Mouse (Mus musculus) heart, adult 2 months (tissue): ENCODE measurements at regions not wholly inside any gene's neighbourhood (a gene's known extent, or its start where the extent isn't known, plus 50 kb on each side); places are given as distances from the start of the nearest gene placed in this dataset.

ENCODE experiments used
- DNase-seq, 2 experiments: peaks; one replicate each; pipeline ENCODE4 v3.0.0; 2021
- H3K27ac ChIP-seq: fragments of 200-600 bp; 2 replicates; pipeline ENCODE4 v1.8.1; 2022
- H3K27me3 ChIP-seq: fragments of 200-500 bp; 2 replicates; pipeline ENCODE4 v1.6.1; 2012; ENCODE audit warnings: mild to moderate bottlenecking, low read length, inconsistent platforms, mixed read lengths; ENCODE audit not compliant: control insufficient read depth, insufficient read depth
- H3K36me3 ChIP-seq: fragments of 200-500 bp; 2 replicates; pipeline ENCODE4 v1.6.1; 2012; ENCODE audit warnings: low read length, inconsistent platforms; ENCODE audit not compliant: control insufficient read depth, insufficient read depth
- H3K4me1 ChIP-seq: fragments of 200-500 bp; 2 replicates; pipeline ENCODE4 v1.6.1; 2011; ENCODE audit warnings: low read length; ENCODE audit not compliant: control insufficient read depth, insufficient read depth
- H3K4me3 ChIP-seq: fragments of 200-600 bp; 2 replicates; pipeline ENCODE4 v1.8.1; 2022
- H3K79me2 ChIP-seq: fragments of 200-500 bp; replicated peaks from 2 replicates; pipeline ENCODE4 v1.6.1; 2012; ENCODE audit warnings: mild to moderate bottlenecking, inconsistent platforms, low read length, moderate library complexity, mixed read lengths; ENCODE audit not compliant: control insufficient read depth, insufficient read depth
- H3K9ac ChIP-seq: fragments of 200-500 bp; 2 replicates; pipeline ENCODE4 v1.6.1; 2012; ENCODE audit warnings: low read depth, mild to moderate bottlenecking, control low read depth, inconsistent platforms, low read length, mixed read lengths
- CTCF ChIP-seq: fragments of 200-600 bp; IDR thresholded peaks from 2 replicates; pipeline ENCODE4 v1.8.1; 2022; ENCODE audit warnings: antibody characterized with exemption, mild to moderate bottlenecking, moderate library complexity
- EP300 ChIP-seq: fragments of 200-500 bp; IDR thresholded peaks from 2 replicates; pipeline ENCODE4 v1.6.1; 2011; ENCODE audit warnings: low read depth, low read length, control low read depth; ENCODE audit not compliant: insufficient read depth
- POLR2A ChIP-seq: fragments of 200-500 bp; IDR thresholded peaks from 2 replicates; pipeline ENCODE4 v1.6.1; 2011; ENCODE audit warnings: mild to moderate bottlenecking, low read depth, low read length, control low read depth; ENCODE audit not compliant: insufficient read depth
- WGBS: fragments of 180-500 bp; shearing (Covaris S2); methylation state at CpG from one replicate; pipeline ENCODE4 v1.1.7; 2018; 5-methylcytosine and 5-hydroxymethylcytosine counted together
- intact Hi-C: fragments of 180-260 bp; cut with DNase I; formaldehyde crosslinking; loops from one replicate; pipeline ENCODE4 v1.15.1; 2025

DNA sequence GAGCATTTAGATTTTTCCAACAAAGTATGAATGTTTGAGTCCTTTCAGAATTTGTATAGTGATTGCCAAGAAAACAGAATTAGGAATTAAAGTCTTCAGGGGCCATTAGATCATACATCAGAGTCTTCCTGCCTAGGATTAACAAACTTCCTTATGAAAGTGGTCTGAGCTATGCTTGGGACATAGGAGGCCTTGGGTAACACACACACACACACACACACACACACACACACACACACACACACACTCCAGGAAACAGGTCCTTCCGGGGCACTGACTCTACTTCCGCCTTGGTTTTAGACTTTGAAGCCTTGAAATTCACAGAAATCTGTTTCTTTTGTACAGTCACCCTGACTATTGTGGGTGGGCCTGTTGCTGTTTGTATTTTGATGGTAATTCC, 80.0 kb upstream of the Ddhd1 start:
- TF ChIP-seq POLR2A = no peak
- no peak for TF ChIP-seq CTCF
- TF ChIP-seq EP300 = no peak
- WGBS = 51% methylated on average over 2 of the region's 2 CpGs
- Histone ChIP-seq H3K27ac (no peak overlapping the region), H3K79me2 (no peaks in the 10 kb centered on the region), H3K9ac (no peak overlapping the region), H3K4me3 (no peak overlapping the region), H3K4me1 (no peaks in the 10 kb centered on the region; the same call in 1 of the 2 replicates), H3K27me3 (no peaks in the 10 kb centered on the region), H3K36me3 (no peaks in the 10 kb centered on the region)
- DNase-seq = no peak
- intact Hi-C loops = no loop called here

DNA sequence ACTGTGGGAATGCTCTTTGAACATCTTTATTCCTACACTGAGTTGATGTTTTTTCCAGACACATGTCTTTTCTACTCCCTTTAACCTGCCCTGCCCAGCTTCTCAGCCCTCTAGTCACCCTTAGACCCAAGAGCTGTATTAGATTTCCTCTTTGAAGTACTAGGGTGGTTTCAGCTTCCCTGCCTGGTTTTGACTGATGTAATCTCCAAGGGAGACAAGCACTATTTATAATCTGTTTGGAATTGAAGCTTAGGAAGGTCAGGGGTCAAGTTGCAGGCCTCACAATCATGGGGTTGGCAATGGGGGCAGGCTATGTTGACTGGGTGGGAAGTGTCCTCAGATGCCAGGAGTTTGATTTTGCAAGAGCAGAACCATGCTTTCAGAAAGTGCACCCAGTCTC, 81.7 kb upstream of the Ddhd1 start:
- H3K27me3 ChIP-seq = no peaks in the 10 kb centered on the region
- TF ChIP-seq EP300 = no peak
- no peak for TF ChIP-seq CTCF
- TF ChIP-seq POLR2A = no peak
- H3K27ac ChIP-seq = no peak overlapping the region
- H3K9ac ChIP-seq = no peak overlapping the region
- no peaks in the 10 kb centered on the region; the same call in 1 of the 2 replicates for H3K4me1 ChIP-seq
- no peaks in the 10 kb centered on the region for H3K79me2 ChIP-seq
- H3K36me3 ChIP-seq = no peaks in the 10 kb centered on the region
- peak in 1 of 2 experiments; percentile 18 for DNase-seq
- H3K4me3 ChIP-seq = no peak overlapping the region
- intact Hi-C loops = no loop called here

DNA sequence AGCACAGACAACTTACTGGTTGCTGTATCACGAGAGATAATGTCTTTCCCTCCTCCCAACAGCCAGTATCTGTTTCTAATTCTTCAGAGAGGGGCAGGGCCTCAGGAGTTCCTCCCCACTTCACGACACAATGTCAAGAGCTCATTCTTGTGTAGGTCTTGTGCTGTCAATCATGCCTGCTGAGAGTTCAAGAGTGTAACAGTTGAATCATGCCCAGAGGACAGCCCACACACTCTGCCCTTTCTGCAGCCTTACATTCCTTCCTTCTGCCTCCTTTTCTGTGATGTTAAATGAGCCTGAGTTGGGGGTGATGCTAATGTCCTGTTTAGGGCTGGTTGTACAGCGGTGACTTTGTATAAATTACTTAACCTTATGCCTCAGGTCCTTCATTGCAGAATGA, 82.7 kb upstream of the Ddhd1 start:
- no peak for DNase-seq
- no peak for TF ChIP-seq EP300
- TF ChIP-seq CTCF = no peak
- H3K36me3 ChIP-seq = no peaks in the 10 kb centered on the region
- no peak overlapping the region for H3K27ac ChIP-seq
- WGBS = 48% methylated on average over 3 of the region's 3 CpGs
- no peaks in the 10 kb centered on the region for H3K79me2 ChIP-seq
- H3K9ac ChIP-seq = no peak overlapping the region
- intact Hi-C loops = no loop called here
- no peaks in the 10 kb centered on the region for H3K27me3 ChIP-seq
- H3K4me1 ChIP-seq = no peaks in the 10 kb centered on the region; the same call in 1 of the 2 replicates
- no peak overlapping the region for H3K4me3 ChIP-seq

DNA sequence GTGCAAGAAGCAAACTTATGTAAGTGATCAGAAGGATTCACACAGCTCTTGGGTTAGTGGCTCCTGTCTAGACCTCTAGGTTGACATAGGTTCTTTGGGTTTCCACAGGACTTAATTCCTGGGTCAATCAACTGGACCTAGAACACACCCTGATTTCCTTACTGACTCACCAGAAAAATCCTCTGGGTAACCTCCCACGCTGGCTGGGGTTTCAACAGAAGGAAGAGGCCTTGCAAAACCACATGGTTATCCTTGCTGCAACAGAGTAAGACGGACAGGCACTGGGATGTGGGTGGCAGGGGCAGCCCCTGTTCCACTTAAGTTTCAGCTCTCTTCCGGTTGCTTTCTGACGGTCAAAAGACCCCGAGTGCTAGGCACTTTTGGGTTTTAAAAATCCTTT, 88.2 kb upstream of the Ddhd1 start:
- intact Hi-C loops = no loop called here
- Histone ChIP-seq H3K4me1 (no peaks in the 10 kb centered on the region), H3K79me2 (no peaks in the 10 kb centered on the region), H3K27me3 (no peaks in the 10 kb centered on the region), H3K4me3 (no peak overlapping the region), H3K36me3 (no peaks in the 10 kb centered on the region), H3K27ac (no peak overlapping the region), H3K9ac (no peak overlapping the region)
- 74% methylated on average over 5 of the region's 5 CpGs for WGBS
- DNase-seq = peak in 1 of 2 experiments; percentile 8
- TF ChIP-seq EP300 = no peak
- no peak for TF ChIP-seq POLR2A
- TF ChIP-seq CTCF = no peak

DNA sequence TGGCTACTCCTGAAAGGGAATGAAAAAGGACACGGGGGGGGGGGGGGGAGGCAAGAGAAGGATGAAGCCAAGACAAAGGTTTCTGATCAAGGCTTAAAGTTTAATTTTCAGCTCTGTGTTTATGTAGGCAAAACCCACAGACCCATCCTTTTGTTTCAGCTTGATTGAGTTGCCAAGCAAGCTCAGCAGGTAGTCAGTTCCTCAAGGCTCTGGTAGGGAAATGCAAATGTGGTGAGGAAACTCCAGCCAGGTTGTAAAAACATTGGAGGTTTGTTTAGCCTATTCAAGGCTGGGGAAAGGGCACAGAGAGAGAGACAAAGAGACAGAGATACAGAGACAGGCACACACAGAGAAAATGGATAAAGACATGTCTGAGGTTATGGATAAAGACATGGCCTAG, 99.4 kb upstream of the Ddhd1 start:
- no peak for DNase-seq
- Histone ChIP-seq H3K27me3 (no peaks in the 10 kb centered on the region), H3K79me2 (no peaks in the 10 kb centered on the region), H3K9ac (no peak overlapping the region), H3K4me1 (no peaks in the 10 kb centered on the region), H3K27ac (no peak overlapping the region), H3K4me3 (no peak overlapping the region), H3K36me3 (no peaks in the 10 kb centered on the region)
- 10% methylated on average over 1 of the region's 1 CpGs for WGBS
- intact Hi-C loops = no loop called here
- TF ChIP-seq EP300 = no peak

DNA sequence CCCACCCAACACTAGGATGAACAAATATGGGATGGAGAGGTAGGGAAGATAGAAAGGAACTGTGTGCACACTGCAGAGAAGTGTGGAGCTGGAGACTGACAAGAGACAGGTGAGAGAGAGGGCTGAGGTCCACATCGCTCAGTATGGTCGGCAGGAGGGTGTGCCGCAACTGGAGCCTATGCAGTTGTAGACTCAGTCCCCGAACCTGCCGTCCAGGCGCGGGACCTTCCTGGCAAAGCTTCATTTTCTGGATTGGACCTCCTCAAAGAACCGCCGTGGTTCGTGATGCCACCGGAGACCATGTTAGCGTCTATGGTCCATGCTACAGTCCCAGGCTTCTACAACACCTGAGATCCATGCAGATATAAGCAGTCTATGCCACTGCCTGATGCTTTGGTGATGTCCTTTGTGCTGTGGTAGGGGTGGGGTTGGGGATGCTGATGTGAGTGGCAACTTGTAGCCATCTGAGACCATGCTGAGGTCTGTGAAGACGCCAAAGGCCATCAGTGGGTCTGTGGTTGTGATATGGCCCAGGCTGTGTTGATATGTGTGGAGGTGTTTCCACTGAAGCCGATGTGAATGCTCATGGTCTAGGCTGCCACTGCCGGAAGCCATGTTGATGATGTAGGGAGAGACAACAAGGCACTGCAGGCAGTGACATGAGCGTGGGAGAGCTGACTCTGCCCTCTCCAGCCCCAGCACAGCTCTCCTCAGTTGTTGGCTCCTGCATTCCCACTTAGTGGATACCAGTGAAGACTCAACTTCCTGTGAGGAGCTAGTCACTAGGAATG, 103.1 kb upstream of the Ddhd1 start:
- no peaks in the 10 kb centered on the region for H3K27me3 ChIP-seq
- DNase-seq = no peak
- H3K36me3 ChIP-seq = no peaks in the 10 kb centered on the region
- no peak overlapping the region for H3K4me3 ChIP-seq
- H3K27ac ChIP-seq = no peak overlapping the region
- no peaks in the 10 kb centered on the region for H3K4me1 ChIP-seq
- 94% methylated on average over 16 of the region's 16 CpGs for WGBS
- no peak for TF ChIP-seq CTCF
- TF ChIP-seq POLR2A = no peak
- no peak for TF ChIP-seq EP300
- no peaks in the 10 kb centered on the region for H3K79me2 ChIP-seq
- no peak overlapping the region for H3K9ac ChIP-seq
- intact Hi-C loops = no loop called here
